Mouse (Mus musculus) gastrocnemius, adult 2 months (tissue): Measurements from ENCODE around the gene Pbrm1. TPM values are rescaled to one million over a fixed set of nuclear protein-coding genes. Genes with fewer than 3 reads are reported as not detected.

Source experiments
- DNase-seq: peaks from one replicate; pipeline ENCODE4 v3.0.0; 2022
- H3K27ac ChIP-seq: fragments of 200-600 bp; 2 replicates; pipeline ENCODE4 v1.8.1; 2022; ENCODE audit warnings: mild to moderate bottlenecking
- H3K4me3 ChIP-seq: fragments of 200-600 bp; 2 replicates; pipeline ENCODE4 v1.8.1; 2022; ENCODE audit warnings: mild to moderate bottlenecking, moderate library complexity
- CTCF ChIP-seq: fragments of 200-600 bp; IDR thresholded peaks from 2 replicates; pipeline ENCODE4 v1.8.1; 2022; ENCODE audit warnings: antibody characterized with exemption, mild to moderate bottlenecking, moderate library complexity
- intact Hi-C: fragments of 180-260 bp; cut with DNase I; formaldehyde crosslinking; loops from one replicate; pipeline ENCODE4 v1.15.1; 2025
- total RNA-seq, 2 experiments: library from RNA; stranded (reverse); gene quantifications; 2 replicates each; pipeline ENCODE4 v1.2.3; 2021

Gene Pbrm1
- total RNA-seq, 2 experiments from 2014 or later = 45.3 to 49.8 TPM

DNA sequence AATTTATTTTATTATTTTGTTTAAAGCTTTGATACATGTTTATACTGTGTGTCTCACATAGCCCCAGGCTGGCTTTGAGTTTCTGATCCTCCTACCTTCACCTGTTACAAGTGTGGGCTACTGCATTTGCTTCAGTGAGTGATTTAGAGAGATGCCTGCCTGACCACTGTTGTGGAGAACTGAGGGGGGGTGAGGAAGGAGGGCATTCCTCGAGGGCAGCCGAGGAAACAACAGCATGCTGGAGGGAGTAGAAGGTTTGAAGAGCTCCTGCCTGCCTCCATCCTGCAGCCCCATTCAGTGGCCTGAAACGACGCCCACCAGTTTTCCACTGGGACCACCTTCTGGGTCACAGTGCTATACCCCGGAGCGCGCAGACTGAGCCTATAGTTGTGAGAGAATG lies 146.5 kb downstream of the Pbrm1 start:
- intact Hi-C loops = no loop called here
- peak overlapping the region; percentile 12; the same call in 1 of the 2 replicates for H3K27ac ChIP-seq

DNA sequence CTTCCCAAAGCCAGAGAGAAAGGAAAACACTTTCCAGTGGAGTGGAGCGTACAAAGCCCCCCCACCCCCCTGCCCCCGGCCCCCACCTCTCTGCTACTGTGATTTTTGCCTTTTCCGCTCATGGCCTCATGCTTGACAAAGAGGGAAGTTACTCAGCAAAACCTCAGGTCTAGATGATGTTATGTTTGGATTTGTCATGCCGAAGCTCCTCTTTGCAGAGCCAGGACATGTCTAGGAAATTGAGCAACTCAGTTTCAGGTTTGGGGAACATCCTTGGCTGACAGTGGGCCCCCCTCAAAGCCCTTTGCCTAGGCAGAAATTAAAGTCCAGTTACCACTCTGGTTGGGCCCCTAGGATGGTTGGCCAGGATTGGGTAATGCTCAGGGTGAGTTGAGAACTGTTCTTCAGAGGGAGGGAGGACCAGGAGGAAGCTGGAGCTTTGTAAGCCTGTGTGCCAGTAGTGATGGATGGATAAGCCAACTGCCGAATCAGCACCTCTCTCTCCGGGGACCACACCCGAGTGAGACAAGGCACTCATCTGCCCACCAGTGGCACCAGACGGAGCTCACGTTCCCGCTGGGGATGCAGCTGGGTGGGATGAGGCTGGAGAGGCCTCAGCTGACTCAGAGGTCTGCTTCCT lies 147.2 kb downstream of the Pbrm1 start:
- peak; percentile 64 for DNase-seq
- H3K27ac ChIP-seq = peak overlapping the region; percentile 76
- TF ChIP-seq CTCF = no peak
- intact Hi-C loops = no loop called here
- peak overlapping the region; percentile 69 for H3K4me3 ChIP-seq

More for the DNA sequence above, 146.5 kb downstream of the Pbrm1 start:
- no peak for TF ChIP-seq CTCF
- peak overlapping the region; percentile 23; the same call in 1 of the 2 replicates for H3K4me3 ChIP-seq
- DNase-seq = no peak

DNA sequence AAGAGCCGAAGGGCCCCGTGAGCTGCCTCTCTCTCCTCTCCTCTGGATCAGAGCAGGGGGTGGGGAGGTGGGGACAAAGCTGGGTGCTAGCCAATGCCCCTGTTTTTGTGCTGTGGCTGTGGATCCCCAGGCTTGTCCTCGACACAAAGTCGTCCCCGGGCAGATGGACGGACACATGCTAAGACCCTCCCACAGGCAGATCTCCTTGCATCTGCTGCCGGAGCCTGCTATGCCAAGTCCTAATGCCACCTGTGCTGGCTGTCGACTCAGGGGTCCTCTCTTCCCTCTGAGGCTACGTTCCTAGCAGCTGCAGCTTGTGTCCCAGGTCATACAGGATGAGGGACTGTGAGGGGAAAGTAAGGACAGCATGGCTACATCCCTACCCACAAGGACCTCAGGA lies 147.9 kb downstream of the Pbrm1 start:
- Histone ChIP-seq H3K27ac (peak overlapping the region; percentile 76), H3K4me3 (peak overlapping the region; percentile 69)
- intact Hi-C loops = no loop called here
- no peak for TF ChIP-seq CTCF
- no peak for DNase-seq

DNA sequence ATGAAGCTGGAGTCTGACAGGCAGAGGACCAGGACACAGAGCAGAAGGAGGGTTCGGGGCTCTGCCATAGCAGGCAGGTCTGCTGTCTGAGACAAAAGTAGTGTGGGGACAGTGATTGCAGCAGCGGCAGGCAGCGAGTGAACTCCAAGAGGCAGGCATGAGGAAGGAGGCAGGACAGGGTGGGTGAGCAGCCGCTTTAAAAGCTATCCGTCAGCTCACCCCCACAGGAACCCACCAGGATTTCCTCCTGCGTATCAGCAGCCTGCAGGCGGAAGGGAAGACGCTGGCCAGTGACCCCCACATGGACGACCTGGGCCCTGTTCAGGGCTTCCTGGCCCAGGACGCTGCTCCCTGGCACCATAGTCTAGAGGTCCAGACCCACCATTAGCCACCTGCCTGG lies 149.5 kb downstream of the Pbrm1 start, which contains the start of gene Stab1:
Stab1 (minus strand) TSS at position 217 of the 400 bp plus-strand sequence.
- no peak for TF ChIP-seq CTCF
- H3K4me3 ChIP-seq = peak within 1 kb of the TSS; percentile 69
- intact Hi-C loops = no loop called here
- H3K27ac ChIP-seq = peak within 1 kb of the TSS; percentile 76
- DNase-seq = peak; percentile 57

DNA sequence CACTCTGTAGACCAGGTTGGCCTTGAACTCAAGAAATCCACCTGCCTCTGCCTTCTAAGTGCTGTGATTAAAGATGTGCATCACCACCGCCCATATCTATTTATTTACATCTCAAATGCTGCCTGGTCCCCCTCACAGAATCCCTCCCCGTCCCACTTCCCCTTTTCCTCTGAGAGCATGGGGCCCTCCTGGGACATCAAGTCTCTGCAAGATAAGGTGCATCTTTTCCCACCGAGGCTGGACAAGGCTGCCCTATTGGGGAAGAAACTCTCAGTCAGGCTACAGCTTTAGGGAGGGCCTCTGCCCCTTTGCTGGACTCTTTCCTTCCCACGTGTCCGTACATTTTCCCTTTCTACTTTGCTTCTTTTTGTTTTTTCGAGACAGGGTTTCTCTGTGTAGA lies 150.6 kb downstream of the Pbrm1 start:
- Histone ChIP-seq H3K4me3 (no peak overlapping the region), H3K27ac (peak overlapping the region; percentile 76)
- intact Hi-C loops = no loop called here
- DNase-seq = no peak
- no peak for TF ChIP-seq CTCF

DNA sequence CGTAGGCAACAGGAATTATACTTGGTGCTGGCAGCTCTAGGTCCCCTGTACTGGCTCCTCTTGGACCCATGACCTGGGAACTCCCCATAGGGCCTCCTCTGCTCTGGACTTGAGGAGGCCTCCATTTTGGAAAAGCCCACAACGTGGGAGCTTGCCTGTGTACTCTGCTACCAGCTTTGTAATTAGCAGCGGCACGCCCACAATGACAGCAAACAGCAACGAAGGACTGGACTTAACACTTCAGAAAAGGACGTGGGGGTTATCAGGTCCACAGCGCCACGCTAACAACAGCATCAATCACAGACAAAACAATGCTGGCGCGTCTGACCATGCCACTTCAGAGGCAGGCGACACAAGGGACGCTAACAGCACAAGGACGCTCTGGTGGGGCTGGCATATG lies 152.0 kb downstream of the Pbrm1 start:
- H3K27ac ChIP-seq = no peak overlapping the region
- no peak for TF ChIP-seq CTCF
- no peak for DNase-seq
- no peak overlapping the region for H3K4me3 ChIP-seq
- intact Hi-C loops = no loop called here

Other genes with a start within 250 kb of the Pbrm1 start
- 10 to 100 TPM in 1 of 2 experiments, 1 to 10 TPM in 1; 6.2 to 12.6 TPM for gene Tmem110, start 193.5 kb upstream of the Pbrm1 start, total RNA-seq
- gene Mustn1, start 139.9 kb upstream of the Pbrm1 start, total RNA-seq = 10 to 100 TPM; 53.6 to 65.4 TPM
- gene Itih4, start 132.7 kb upstream of the Pbrm1 start, total RNA-seq = under 1 TPM; 0.11 to 0.13 TPM
- gene Itih3, start 95.4 kb upstream of the Pbrm1 start, total RNA-seq = under 1 TPM; 0.10 to 0.25 TPM
- not detected for gene Itih1, start 75.8 kb upstream of the Pbrm1 start, total RNA-seq
- 1 to 10 TPM; 4.4 to 5.1 TPM for gene Nek4, start 67.8 kb upstream of the Pbrm1 start, total RNA-seq
- gene Glt8d1, start 17.7 kb upstream of the Pbrm1 start, total RNA-seq = 10 to 100 TPM in 1 of 2 experiments, 1 to 10 TPM in 1; 9.0 to 13.6 TPM
- gene Spcs1, start 17.5 kb upstream of the Pbrm1 start, total RNA-seq = 100 to 1,000 TPM; 129 to 130 TPM
- 10 to 100 TPM; 28.4 to 33.4 TPM for gene Gnl3, start within 50 bp of the Pbrm1 start, total RNA-seq
- gene Smim4, start 109.8 kb downstream of the Pbrm1 start, total RNA-seq = 10 to 100 TPM; 33.4 to 36.1 TPM
- gene Nt5dc2, start 111.9 kb downstream of the Pbrm1 start, total RNA-seq = 1 to 10 TPM; 1.2 to 1.7 TPM
- 10 to 100 TPM; 14.0 to 16.5 TPM for gene Stab1, start 149.5 kb downstream of the Pbrm1 start, total RNA-seq
- 1,000 to 10,000 TPM in 1 of 2 experiments, 100 to 1,000 TPM in 1; 386 to 1,185 TPM for gene Tnnc1, start 189.2 kb downstream of the Pbrm1 start, total RNA-seq
- 10 to 100 TPM; 60.8 to 70.3 TPM for gene Nisch, start 197.8 kb downstream of the Pbrm1 start, total RNA-seq
- gene Sema3g, start 198.7 kb downstream of the Pbrm1 start, total RNA-seq = 1 to 10 TPM; 7.0 to 8.3 TPM
- gene Phf7, start 232.2 kb downstream of the Pbrm1 start, total RNA-seq = 1 to 10 TPM; 7.3 to 8.9 TPM
- 10 to 100 TPM; 46.7 to 48.0 TPM for gene Bap1, start 232.3 kb downstream of the Pbrm1 start, total RNA-seq